Mouse (Mus musculus): Measurements from ENCODE around the gene Fam228b. TPM values are rescaled to one million over a fixed set of nuclear protein-coding genes. Genes with fewer than 3 reads are reported as not detected.
A peak's percentile ranks its signal among the peaks of the same experiment; 100 is the strongest.
"Not testable (repeated sequence)": the region's sequence is repeated elsewhere in the genome, so short reads cannot be mapped to it uniquely, and the experiment has no call there.

Gene Fam228b
- 2.1 and 3.0 TPM in 2 replicates for polyA plus RNA-seq (2015; fragmentation: Nextera tagmentation; extraction: Ambion mirVana)

GRCm38 (mm10) chr12:4768492-4769332, at the start of gene Fam228b, which contains the start of gene Pfn4:
Gene Fam228b, minus strand, starts transcription at chr12:4769267.
Gene Pfn4, plus strand, starts transcription at chr12:4769022.
- Histone ChIP-seq H3K4me3 (peak within 1 kb of the TSS; percentile 81), H3K9ac (peak within 1 kb of the TSS; percentile 89), H3K9me3 (replicated peaks) (no peaks in the 10 kb centered on the region), H3K4me1 (replicated peaks) (peaks cover 6% of the 10 kb centered on the region), H3K36me3 (no peaks in the 10 kb centered on the region), H3K27ac (peak within 1 kb of the TSS; percentile 92), H3K4me2 (peak within 1 kb of the TSS; percentile 90), H3K27me3 (no peaks in the 10 kb centered on the region)
- peak; percentile 98 for ATAC-seq (replicated peaks; ENCODE audit: insufficient number of reproducible peaks, insufficient read depth, low FRiP score, low read depth)
- WGBS: 3% methylated on average over 61 of the region's 61 CpGs

- ATAC-seq (replicated peaks; ENCODE audit: insufficient number of reproducible peaks, insufficient read depth, low FRiP score, low read depth): peak; percentile 99
- Histone ChIP-seq H3K4me3 (peak within 1 kb of the TSS; percentile 74), H3K9me3 (replicated peaks) (no peaks in the 10 kb centered on the region), H3K4me1 (replicated peaks) (peaks cover 16% of the 10 kb centered on the region), H3K27ac (peak within 1 kb of the TSS; percentile 86), H3K4me2 (peak within 1 kb of the TSS; percentile 83), H3K27me3 (no peaks in the 10 kb centered on the region), H3K9ac (peak within 1 kb of the TSS; percentile 65), H3K36me3 (peaks cover 20% of the 10 kb centered on the region)
- under 1% methylated on average over 49 of the region's 49 CpGs for WGBS
These were observed 48.5 kb upstream of the Fam228b start, which contains the start of gene Sf3b6 for GRCm38 (mm10) chr12:4817361-4818101. Gene Sf3b6, plus strand, starts transcription at chr12:4817544.

GRCm38 (mm10) chr12:4816680-4817360, 47.8 kb upstream of the Fam228b start:
- Histone ChIP-seq H3K27me3 (no peaks in the 10 kb centered on the region), H3K4me3 (peak overlapping the region; percentile 74), H3K9ac (peak overlapping the region; percentile 65), H3K27ac (peak overlapping the region; percentile 86), H3K9me3 (replicated peaks) (no peaks in the 10 kb centered on the region), H3K4me2 (peak overlapping the region; percentile 83), H3K36me3 (peaks cover 13% of the 10 kb centered on the region), H3K4me1 (replicated peaks) (peaks cover 16% of the 10 kb centered on the region)
- no peak; the same call in 1 of the 2 replicates for ATAC-seq (replicated peaks; ENCODE audit: insufficient number of reproducible peaks, insufficient read depth, low FRiP score, low read depth)
- 6% methylated on average over 24 of the region's 24 CpGs for WGBS

GRCm38 (mm10) chr12:4813636-4814035, 44.6 kb upstream of the Fam228b start:
- Histone ChIP-seq H3K4me3 (no peak overlapping the region), H3K36me3 (no peaks in the 10 kb centered on the region), H3K9me3 (replicated peaks) (peaks cover 4% of the 10 kb centered on the region; the same call in 1 of the 2 replicates), H3K27ac (no peak overlapping the region), H3K4me1 (replicated peaks) (peaks cover 12% of the 10 kb centered on the region), H3K9ac (no peak overlapping the region), H3K27me3 (no peaks in the 10 kb centered on the region), H3K4me2 (no peak overlapping the region)
- WGBS: 72% methylated on average over 4 of the region's 4 CpGs
- ATAC-seq (replicated peaks; ENCODE audit: insufficient number of reproducible peaks, insufficient read depth, low FRiP score, low read depth): no peak

- Histone ChIP-seq H3K4me1 (replicated peaks) (0 out of 2 replicates have a peak, but pooled peaks cover 3% of the 10 kb centered on the region), H3K9ac (no peak overlapping the region), H3K9me3 (replicated peaks) (peaks cover 4% of the 10 kb centered on the region; the same call in 1 of the 2 replicates), H3K27ac (no peak overlapping the region), H3K36me3 (no peaks in the 10 kb centered on the region), H3K4me2 (no peak overlapping the region), H3K27me3 (no peaks in the 10 kb centered on the region), H3K4me3 (no peak overlapping the region)
- WGBS: 45% methylated on average over 3 of the region's 3 CpGs
- no peak for ATAC-seq (replicated peaks; ENCODE audit: insufficient number of reproducible peaks, insufficient read depth, low FRiP score, low read depth)
These were observed 42.6 kb upstream of the Fam228b start for GRCm38 (mm10) chr12:4811705-4812104.

GRCm38 (mm10) chr12:4811036-4811435, 42.0 kb upstream of the Fam228b start:
- 72% methylated on average over 4 of the region's 4 CpGs for WGBS
- Histone ChIP-seq H3K4me3 (no peak overlapping the region), H3K4me1 (replicated peaks) (no peaks in the 10 kb centered on the region), H3K4me2 (no peak overlapping the region), H3K27me3 (no peaks in the 10 kb centered on the region), H3K36me3 (no peaks in the 10 kb centered on the region), H3K27ac (no peak overlapping the region), H3K9me3 (replicated peaks) (peaks cover 4% of the 10 kb centered on the region; the same call in 1 of the 2 replicates), H3K9ac (no peak overlapping the region)
- ATAC-seq (replicated peaks; ENCODE audit: insufficient number of reproducible peaks, insufficient read depth, low FRiP score, low read depth): no peak

- not testable (repeated sequence) for H3K27ac ChIP-seq; ATAC-seq (replicated peaks; ENCODE audit: insufficient number of reproducible peaks, insufficient read depth, low FRiP score, low read depth); H3K9me3 ChIP-seq (replicated peaks); H3K9ac ChIP-seq; H3K27me3 ChIP-seq; H3K36me3 ChIP-seq; H3K4me2 ChIP-seq; H3K4me3 ChIP-seq; H3K4me1 ChIP-seq (replicated peaks)
- WGBS: 72% methylated on average over 6 of the region's 6 CpGs
These were observed 28.4 kb upstream of the Fam228b start for GRCm38 (mm10) chr12:4797471-4797870.

GRCm38 (mm10) chr12:4793718-4794117, 24.7 kb upstream of the Fam228b start:
- ATAC-seq (replicated peaks; ENCODE audit: insufficient number of reproducible peaks, insufficient read depth, low FRiP score, low read depth): no peak
- Histone ChIP-seq H3K4me2 (no peak overlapping the region), H3K4me3 (no peak overlapping the region), H3K9ac (no peak overlapping the region), H3K27ac (no peak overlapping the region), H3K36me3 (no peaks in the 10 kb centered on the region), H3K9me3 (replicated peaks) (no peaks in the 10 kb centered on the region), H3K27me3 (no peaks in the 10 kb centered on the region), H3K4me1 (replicated peaks) (no peaks in the 10 kb centered on the region)
- WGBS: 73% methylated on average over 1 of the region's 1 CpGs

GRCm38 (mm10) chr12:4788128-4788527, 19.1 kb upstream of the Fam228b start:
- not testable (repeated sequence) for H3K4me1 ChIP-seq (replicated peaks); H3K9ac ChIP-seq; ATAC-seq (replicated peaks; ENCODE audit: insufficient number of reproducible peaks, insufficient read depth, low FRiP score, low read depth); H3K4me3 ChIP-seq; H3K27me3 ChIP-seq; H3K27ac ChIP-seq; H3K36me3 ChIP-seq; H3K4me2 ChIP-seq; H3K9me3 ChIP-seq (replicated peaks)
- 91% methylated on average over 25 of the region's 25 CpGs for WGBS

GRCm38 (mm10) chr12:4784466-4784865, 15.4 kb upstream of the Fam228b start:
- no peak for ATAC-seq (replicated peaks; ENCODE audit: insufficient number of reproducible peaks, insufficient read depth, low FRiP score, low read depth)
- H3K27me3 ChIP-seq: no peaks in the 10 kb centered on the region
- no peaks in the 10 kb centered on the region for H3K9me3 ChIP-seq (replicated peaks)
- no peak overlapping the region for H3K9ac ChIP-seq
- no peaks in the 10 kb centered on the region for H3K36me3 ChIP-seq
- H3K4me2 ChIP-seq: no peak overlapping the region
- no peak overlapping the region for H3K27ac ChIP-seq
- no peak overlapping the region for H3K4me3 ChIP-seq
- no peaks in the 10 kb centered on the region for H3K4me1 ChIP-seq (replicated peaks)
- WGBS: 68% methylated on average over 2 of the region's 2 CpGs

- H3K4me3 ChIP-seq: no peak overlapping the region
- H3K4me1 ChIP-seq (replicated peaks): no peaks in the 10 kb centered on the region
- H3K27ac ChIP-seq: no peak overlapping the region
- WGBS: 58% methylated on average over 5 of the region's 5 CpGs
- H3K4me2 ChIP-seq: no peak overlapping the region
- no peak overlapping the region for H3K9ac ChIP-seq
- no peak for ATAC-seq (replicated peaks; ENCODE audit: insufficient number of reproducible peaks, insufficient read depth, low FRiP score, low read depth)
- H3K27me3 ChIP-seq: no peaks in the 10 kb centered on the region
- no peaks in the 10 kb centered on the region for H3K9me3 ChIP-seq (replicated peaks)
- no peaks in the 10 kb centered on the region for H3K36me3 ChIP-seq
These were observed 14.5 kb upstream of the Fam228b start for GRCm38 (mm10) chr12:4783598-4783997.

Data from heart, embryonic 15.5 days (tissue).